In the genomic region with DNA sequence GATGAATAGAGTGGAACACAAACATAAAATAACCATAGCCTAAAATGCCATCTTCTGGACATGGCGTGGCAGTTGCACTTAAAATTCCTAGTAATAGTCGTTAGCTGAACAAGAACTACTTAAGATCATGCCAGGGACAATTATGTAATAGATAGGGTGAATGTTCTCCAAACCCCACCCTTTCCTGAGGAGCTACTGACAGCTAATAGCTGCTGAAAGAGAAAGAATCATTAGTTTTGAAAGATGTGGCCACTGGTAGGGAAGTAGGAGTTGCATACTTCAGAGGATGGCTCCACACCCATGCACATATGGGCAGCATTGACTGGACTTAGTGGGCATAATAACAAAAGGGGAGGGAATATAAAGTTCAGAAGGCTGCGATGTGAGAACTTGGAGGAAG, we compare ENCODE assay signal across 11 mouse cellular contexts.
"Had no signal": no experiment of that assay in that cellular context is flagged by ENCODE, and none has a peak within 500 bp of the region (broad histone marks: within the 10 kb centered on the region; RNA-seq: fewer than 3 reads in every experiment).

No protein-coding gene starts in this region.

- DNase-seq: kidney, adult 18-20 months; kidney, postnatal 25 days; layer of hippocampus, postnatal 36 days; midbrain, embryonic 14.5 days; right cerebral cortex, postnatal 14 days; thymus, postnatal 36 days had no signal

- H3K27ac ChIP-seq: limb, embryonic 15.5 days; liver, embryonic 12.5 days; midbrain, embryonic 10.5 days; neural tube, embryonic 13.5 days had no signal

- H3K27me3 ChIP-seq: limb, embryonic 15.5 days; liver, embryonic 12.5 days; lung, embryonic 15.5 days; neural tube, embryonic 13.5 days had no signal

- H3K9me3 ChIP-seq: limb, embryonic 15.5 days; liver, embryonic 12.5 days; lung, embryonic 15.5 days; midbrain, embryonic 10.5 days; neural tube, embryonic 13.5 days had no signal

- H3K4me3 ChIP-seq: limb, embryonic 15.5 days; liver, embryonic 12.5 days; lung, embryonic 15.5 days; midbrain, embryonic 10.5 days; neural tube, embryonic 13.5 days had no signal

- H3K4me1 ChIP-seq: limb, embryonic 15.5 days; midbrain, embryonic 10.5 days; neural tube, embryonic 13.5 days had no signal

- ATAC-seq: liver, embryonic 12.5 days had no signal

- H3K36me3 ChIP-seq: limb, embryonic 15.5 days; lung, embryonic 15.5 days; midbrain, embryonic 10.5 days; neural tube, embryonic 13.5 days had no signal

- H3K4me2 ChIP-seq: limb, embryonic 15.5 days; liver, embryonic 12.5 days; lung, embryonic 15.5 days; neural tube, embryonic 13.5 days had no signal

- H3K9ac ChIP-seq: limb, embryonic 15.5 days; liver, embryonic 12.5 days; lung, embryonic 15.5 days; neural tube, embryonic 13.5 days had no signal
